Mouse (Mus musculus): ENCODE data around the gene Auh. TPM values are rescaled to one million over a fixed set of nuclear protein-coding genes. Genes with fewer than 3 reads are reported as not detected.
A peak's percentile ranks its signal among the peaks of the same experiment; 100 is the strongest.

The Auh gene
- polyA plus RNA-seq, 1 experiment: 47.8 TPM

GRCm38 (mm10) chr13:52836231-52836630, 93.2 kb downstream of the Auh start:
- no peaks in the 10 kb centered on the region for H3K27me3 ChIP-seq (ENCODE audit: control insufficient read depth, insufficient read depth, low read length)
- TF ChIP-seq CTCF (IDR thresholded peaks at IDR 0.05; ENCODE audit: borderline replicate concordance, control insufficient read depth, extremely low read depth, insufficient read depth, low read length, poor library complexity) (no peak), POLR2A (IDR thresholded peaks at IDR 0.05; ENCODE audit: control insufficient read depth, extremely low read depth, insufficient read depth, low read length, poor library complexity) (no peak)
- no peak for DNase-seq
- H3K27ac ChIP-seq (ENCODE audit: control insufficient read depth, insufficient read depth, low read length): no peak overlapping the region
- H3K4me1 ChIP-seq (replicated peaks; ENCODE audit: control insufficient read depth, insufficient read depth, low read length): no peaks in the 10 kb centered on the region
- H3K4me3 ChIP-seq (ENCODE audit: control insufficient read depth, insufficient read depth, low read length): no peak overlapping the region
- WGBS: 96% methylated on average over 8 of the region's 8 CpGs
- H3K36me3 ChIP-seq (ENCODE audit: control insufficient read depth, insufficient read depth, low read length): peaks cover 22% of the 10 kb centered on the region

- WGBS: 92% methylated on average over 8 of the region's 8 CpGs
- TF ChIP-seq POLR2A (IDR thresholded peaks at IDR 0.05; ENCODE audit: control insufficient read depth, extremely low read depth, insufficient read depth, low read length, poor library complexity): no peak
- TF ChIP-seq CTCF (IDR thresholded peaks at IDR 0.05; ENCODE audit: borderline replicate concordance, control insufficient read depth, extremely low read depth, insufficient read depth, low read length, poor library complexity): no peak
These were observed 94.9 kb downstream of the Auh start for GRCm38 (mm10) chr13:52834591-52834990.

GRCm38 (mm10) chr13:52833748-52834147, 95.7 kb downstream of the Auh start:
- Histone ChIP-seq H3K4me1 (replicated peaks; ENCODE audit: control insufficient read depth, insufficient read depth, low read length) (peaks cover 18% of the 10 kb centered on the region), H3K27ac (ENCODE audit: control insufficient read depth, insufficient read depth, low read length) (no peak overlapping the region), H3K27me3 (ENCODE audit: control insufficient read depth, insufficient read depth, low read length) (no peaks in the 10 kb centered on the region), H3K4me3 (ENCODE audit: control insufficient read depth, insufficient read depth, low read length) (no peak overlapping the region), H3K36me3 (ENCODE audit: control insufficient read depth, insufficient read depth, low read length) (peaks cover 9% of the 10 kb centered on the region; the same call in 1 of the 2 replicates)
- no peak for TF ChIP-seq POLR2A (IDR thresholded peaks at IDR 0.05; ENCODE audit: control insufficient read depth, extremely low read depth, insufficient read depth, low read length, poor library complexity)
- no peak for TF ChIP-seq CTCF (IDR thresholded peaks at IDR 0.05; ENCODE audit: borderline replicate concordance, control insufficient read depth, extremely low read depth, insufficient read depth, low read length, poor library complexity)
- WGBS: 91% methylated on average over 2 of the region's 2 CpGs
- no peak for DNase-seq

More at GRCm38 (mm10) chr13:52834591-52834990, 94.9 kb downstream of the Auh start:
- H3K36me3 ChIP-seq (ENCODE audit: control insufficient read depth, insufficient read depth, low read length): peaks cover 14% of the 10 kb centered on the region; the same call in 1 of the 2 replicates
- DNase-seq: no peak
- H3K4me1 ChIP-seq (replicated peaks; ENCODE audit: control insufficient read depth, insufficient read depth, low read length): peaks cover 11% of the 10 kb centered on the region
- H3K4me3 ChIP-seq (ENCODE audit: control insufficient read depth, insufficient read depth, low read length): no peak overlapping the region
- H3K27me3 ChIP-seq (ENCODE audit: control insufficient read depth, insufficient read depth, low read length): no peaks in the 10 kb centered on the region
- no peak overlapping the region for H3K27ac ChIP-seq (ENCODE audit: control insufficient read depth, insufficient read depth, low read length)

- H3K27ac ChIP-seq (ENCODE audit: control insufficient read depth, insufficient read depth, low read length): no peak overlapping the region
- no peaks in the 10 kb centered on the region for H3K27me3 ChIP-seq (ENCODE audit: control insufficient read depth, insufficient read depth, low read length)
- peak; percentile 54 for DNase-seq
- WGBS: 84% methylated on average over 4 of the region's 4 CpGs
- H3K4me3 ChIP-seq (ENCODE audit: control insufficient read depth, insufficient read depth, low read length): no peak overlapping the region
- TF ChIP-seq POLR2A (IDR thresholded peaks at IDR 0.05; ENCODE audit: control insufficient read depth, extremely low read depth, insufficient read depth, low read length, poor library complexity) (no peak), CTCF (IDR thresholded peaks at IDR 0.05; ENCODE audit: borderline replicate concordance, control insufficient read depth, extremely low read depth, insufficient read depth, low read length, poor library complexity) (peak; percentile 83)
- H3K4me1 ChIP-seq (replicated peaks; ENCODE audit: control insufficient read depth, insufficient read depth, low read length): peaks cover 23% of the 10 kb centered on the region
- H3K36me3 ChIP-seq (ENCODE audit: control insufficient read depth, insufficient read depth, low read length): peaks cover 9% of the 10 kb centered on the region; the same call in 1 of the 2 replicates
These were observed 96.3 kb downstream of the Auh start for GRCm38 (mm10) chr13:52833220-52833619.

GRCm38 (mm10) chr13:52832481-52833170, 96.9 kb downstream of the Auh start:
- TF ChIP-seq CTCF (IDR thresholded peaks at IDR 0.05; ENCODE audit: borderline replicate concordance, control insufficient read depth, extremely low read depth, insufficient read depth, low read length, poor library complexity) (no peak), POLR2A (IDR thresholded peaks at IDR 0.05; ENCODE audit: control insufficient read depth, extremely low read depth, insufficient read depth, low read length, poor library complexity) (no peak)
- H3K27ac ChIP-seq (ENCODE audit: control insufficient read depth, insufficient read depth, low read length): no peak overlapping the region
- H3K4me1 ChIP-seq (replicated peaks; ENCODE audit: control insufficient read depth, insufficient read depth, low read length): peaks cover 27% of the 10 kb centered on the region
- DNase-seq: no peak
- H3K36me3 ChIP-seq (ENCODE audit: control insufficient read depth, insufficient read depth, low read length): peaks cover 5% of the 10 kb centered on the region; the same call in 1 of the 2 replicates
- H3K27me3 ChIP-seq (ENCODE audit: control insufficient read depth, insufficient read depth, low read length): no peaks in the 10 kb centered on the region
- no peak overlapping the region for H3K4me3 ChIP-seq (ENCODE audit: control insufficient read depth, insufficient read depth, low read length)
- WGBS: 93% methylated on average over 8 of the region's 8 CpGs

- TF ChIP-seq CTCF (IDR thresholded peaks at IDR 0.05; ENCODE audit: borderline replicate concordance, control insufficient read depth, extremely low read depth, insufficient read depth, low read length, poor library complexity) (no peak), POLR2A (IDR thresholded peaks at IDR 0.05; ENCODE audit: control insufficient read depth, extremely low read depth, insufficient read depth, low read length, poor library complexity) (no peak)
- H3K36me3 ChIP-seq (ENCODE audit: control insufficient read depth, insufficient read depth, low read length): no peaks in the 10 kb centered on the region
- no peaks in the 10 kb centered on the region for H3K27me3 ChIP-seq (ENCODE audit: control insufficient read depth, insufficient read depth, low read length)
- 95% methylated on average over 13 of the region's 13 CpGs for WGBS
- H3K27ac ChIP-seq (ENCODE audit: control insufficient read depth, insufficient read depth, low read length): no peak overlapping the region
- H3K4me3 ChIP-seq (ENCODE audit: control insufficient read depth, insufficient read depth, low read length): no peak overlapping the region
- peaks cover 30% of the 10 kb centered on the region for H3K4me1 ChIP-seq (replicated peaks; ENCODE audit: control insufficient read depth, insufficient read depth, low read length)
- no peak for DNase-seq
These were observed 98.3 kb downstream of the Auh start for GRCm38 (mm10) chr13:52831037-52831757.

Data from thymus, adult 2 months (tissue).